Mouse (Mus musculus): ENCODE measurements around the gene Tekt1.

- no peak for TF ChIP-seq POLR2A (IDR thresholded peaks at IDR 0.05; ENCODE audit: low read depth, low read length)
- TF ChIP-seq CTCF (conservative IDR thresholded peaks at IDR 0.05; ENCODE audit: insufficient read depth, insufficient read length, low read depth, low read length) = no peak
These were observed 43.3 kb upstream of the Tekt1 start for GRCm38 (mm10) chr11:72405532-72405931.

All from kidney, adult 2 months (tissue).